Mouse (Mus musculus) MEL (cell line): ENCODE data around the gene Dda1. TPM values are rescaled to one million over a fixed set of nuclear protein-coding genes. Genes with fewer than 3 reads are reported as not detected.

ENCODE experiments used
- DNase-seq: peaks from one replicate; pipeline ENCODE4 v3.0.0; 2011; ENCODE audit warnings: low read depth, low spot score
- H3K27ac ChIP-seq: 2 replicates; pipeline ENCODE4 v1.5.1; 2012; ENCODE audit warnings: low read depth, mild to moderate bottlenecking, control low read depth, low read length, moderate library complexity; ENCODE audit not compliant: control insufficient read depth
- H3K27me3 ChIP-seq, 2 experiments: fragments of 150-350 bp in 1 of 2; sonication (generic) in 1 of 2; 2 replicates each; pipeline ENCODE4 v1.6.1; 2012; ENCODE audit warnings: low read length in 2 of 2, mild to moderate bottlenecking in 2 of 2, improper control_type of control experiment in 1 of 2, moderate library complexity in 1 of 2; ENCODE audit not compliant: insufficient read depth in 2 of 2, control insufficient read depth in 1 of 2
- H3K36me3 ChIP-seq, 2 experiments: 2 replicates each; pipeline ENCODE4 v1.6.1; 2012 to 2014; ENCODE audit warnings: low read length in 2 of 2, improper control_type of control experiment in 1 of 2, inconsistent platforms in 1 of 2, mild to moderate bottlenecking in 1 of 2; ENCODE audit not compliant: insufficient read depth in 2 of 2, control insufficient read depth in 1 of 2
- H3K4me1 ChIP-seq, 2 experiments: fragments of 150-350 bp in 1 of 2; sonication (generic) in 1 of 2; 2 replicates each; pipeline ENCODE4 v1.6.1; 2012; ENCODE audit warnings: low read length in 2 of 2, improper control_type of control experiment in 1 of 2, mild to moderate bottlenecking in 1 of 2; ENCODE audit not compliant: insufficient read depth in 2 of 2, control insufficient read depth in 1 of 2
- H3K4me3 ChIP-seq, 2 experiments: fragments of 150-350 bp in 1 of 2; sonication (generic) in 1 of 2; 2 replicates each; pipeline ENCODE4 v1.5.1; 2012; ENCODE audit warnings: low read depth in 2 of 2, low read length in 2 of 2, mild to moderate bottlenecking in 2 of 2, moderate library complexity in 2 of 2, control low read depth in 1 of 2, improper control_type of control experiment in 1 of 2; ENCODE audit not compliant: control insufficient read depth in 1 of 2, insufficient read depth in 1 of 2
- H3K79me2 ChIP-seq: 2 replicates; pipeline ENCODE4 v1.6.1; 2012; ENCODE audit warnings: mild to moderate bottlenecking, low read length, moderate library complexity; ENCODE audit not compliant: control insufficient read depth, poor library complexity, insufficient read depth
- H3K9ac ChIP-seq: 2 replicates; pipeline ENCODE4 v1.6.1; 2012; ENCODE audit warnings: low read depth, mild to moderate bottlenecking, control low read depth, low read length, moderate library complexity; ENCODE audit not compliant: control insufficient read depth, poor library complexity, severe bottlenecking
- H3K9me3 ChIP-seq: fragments of 150-350 bp; sonication (generic); replicated peaks from 2 replicates; pipeline ENCODE4 v1.6.1; 2012; ENCODE audit warnings: mild to moderate bottlenecking, low read length, improper control_type of control experiment, moderate library complexity; ENCODE audit not compliant: insufficient read depth
- BHLHE40 ChIP-seq: IDR thresholded peaks from 2 replicates; pipeline ENCODE4 v1.6.1; 2012; ENCODE audit warnings: low read depth, mild to moderate bottlenecking, inconsistent platforms, low read length, improper control_type of control experiment, borderline replicate concordance
- E2F4 ChIP-seq: IDR thresholded peaks from 2 replicates; pipeline ENCODE4 v1.6.1; 2011; ENCODE audit warnings: low read depth, low read length, improper control_type of control experiment, borderline replicate concordance
- ELF1 ChIP-seq: IDR thresholded peaks from 2 replicates; pipeline ENCODE4 v1.6.1; 2014; ENCODE audit warnings: low read depth, mild to moderate bottlenecking, inconsistent platforms, low read length, improper control_type of control experiment, moderate library complexity
- EP300 ChIP-seq, 2 experiments: IDR thresholded peaks; 2 replicates each; pipeline ENCODE4 v1.6.1; 2011; ENCODE audit warnings: improper control_type of control experiment in 2 of 2, low read length in 2 of 2, low read depth in 1 of 2, mild to moderate bottlenecking in 1 of 2
- HCFC1 ChIP-seq: IDR thresholded peaks from 2 replicates; pipeline ENCODE4 v1.6.1; 2012; ENCODE audit warnings: low read depth, mild to moderate bottlenecking, inconsistent platforms, low read length, improper control_type of control experiment, moderate library complexity
- MAFK ChIP-seq: IDR thresholded peaks from 2 replicates; pipeline ENCODE4 v1.6.1; 2011; ENCODE audit warnings: low read depth, mild to moderate bottlenecking, low read length, improper control_type of control experiment, borderline replicate concordance
- MAX ChIP-seq: IDR thresholded peaks from 2 replicates; pipeline ENCODE4 v1.6.1; 2011; ENCODE audit warnings: low read length, improper control_type of control experiment
- MAZ ChIP-seq: IDR thresholded peaks from 2 replicates; pipeline ENCODE4 v1.6.1; 2012; ENCODE audit warnings: low read depth, mild to moderate bottlenecking, inconsistent platforms, low read length, improper control_type of control experiment
- MEF2A ChIP-seq: IDR thresholded peaks from 2 replicates; pipeline ENCODE4 v1.6.1; 2014; ENCODE audit warnings: low read depth, mild to moderate bottlenecking, inconsistent platforms, low read length, improper control_type of control experiment; ENCODE audit not compliant: poor library complexity, insufficient replicate concordance, severe bottlenecking; ENCODE audit errors: extremely low read depth
- MXI1 ChIP-seq: IDR thresholded peaks from 2 replicates; pipeline ENCODE4 v1.6.1; 2011; ENCODE audit warnings: mild to moderate bottlenecking, low read depth, low read length, improper control_type of control experiment
- MYB ChIP-seq: IDR thresholded peaks from 2 replicates; pipeline ENCODE4 v1.6.1; 2011; ENCODE audit warnings: mild to moderate bottlenecking, low read depth, low read length, improper control_type of control experiment
- MYC ChIP-seq: IDR thresholded peaks from 2 replicates; pipeline ENCODE4 v1.6.1; 2011; ENCODE audit warnings: low read depth, mild to moderate bottlenecking, low read length, improper control_type of control experiment, moderate library complexity
- NELFE ChIP-seq: IDR thresholded peaks from 2 replicates; pipeline ENCODE4 v1.6.1; 2011; ENCODE audit warnings: low read depth, low read length, improper control_type of control experiment
- NRF1 ChIP-seq: IDR thresholded peaks from 2 replicates; pipeline ENCODE4 v1.6.1; 2014; ENCODE audit warnings: low read depth, mild to moderate bottlenecking, inconsistent platforms, low read length, improper control_type of control experiment, moderate library complexity; ENCODE audit not compliant: poor library complexity, insufficient read depth, severe bottlenecking
- POLR2A ChIP-seq, 2 experiments: IDR thresholded peaks; 2 replicates each; pipeline ENCODE4 v1.6.1; 2011 to 2012; ENCODE audit warnings: low read length in 2 of 2, mild to moderate bottlenecking in 2 of 2, control low read depth in 1 of 2, improper control_type of control experiment in 1 of 2, low read depth in 1 of 2, moderate library complexity in 1 of 2; ENCODE audit not compliant: control insufficient read depth in 1 of 2, insufficient read depth in 1 of 2, poor library complexity in 1 of 2
- POLR2AphosphoS5 ChIP-seq: IDR thresholded peaks from 2 replicates; pipeline ENCODE4 v1.6.1; 2012; ENCODE audit warnings: low read depth, borderline replicate concordance, mild to moderate bottlenecking, inconsistent platforms, low read length, moderate library complexity, mixed read lengths
- RCOR1 ChIP-seq: IDR thresholded peaks from 2 replicates; pipeline ENCODE4 v1.6.1; 2012; ENCODE audit warnings: low read depth, mild to moderate bottlenecking, inconsistent platforms, low read length, improper control_type of control experiment
- SIN3A ChIP-seq: IDR thresholded peaks from 2 replicates; pipeline ENCODE4 v1.6.1; 2012; ENCODE audit warnings: low read length, improper control_type of control experiment, inconsistent platforms
- SMC3 ChIP-seq: IDR thresholded peaks from 2 replicates; pipeline ENCODE4 v1.6.1; 2011; ENCODE audit warnings: low read depth, low read length, improper control_type of control experiment
- TBP ChIP-seq: IDR thresholded peaks from 2 replicates; pipeline ENCODE4 v1.8.0; 2011; ENCODE audit warnings: low read depth, low read length, improper control_type of control experiment
- TCF12 ChIP-seq: IDR thresholded peaks from 2 replicates; pipeline ENCODE4 v1.6.1; 2014; ENCODE audit warnings: low read depth, mild to moderate bottlenecking, inconsistent platforms, low read length, improper control_type of control experiment, moderate library complexity
- UBTF ChIP-seq: IDR thresholded peaks from 2 replicates; pipeline ENCODE4 v1.6.1; 2012; ENCODE audit warnings: low read depth, mild to moderate bottlenecking, inconsistent platforms, low read length, improper control_type of control experiment, moderate library complexity, borderline replicate concordance; ENCODE audit not compliant: insufficient read depth
- USF2 ChIP-seq, 2 experiments: IDR thresholded peaks; 2 replicates each; pipeline ENCODE4 v1.6.1; 2011 to 2012; ENCODE audit warnings: improper control_type of control experiment in 2 of 2, low read length in 2 of 2, borderline replicate concordance in 1 of 2, inconsistent platforms in 1 of 2, low read depth in 1 of 2, mild to moderate bottlenecking in 1 of 2; ENCODE audit not compliant: insufficient read depth in 1 of 2
- ZC3H11A ChIP-seq: IDR thresholded peaks from 2 replicates; pipeline ENCODE4 v1.6.1; 2012; ENCODE audit warnings: low read depth, mild to moderate bottlenecking, inconsistent platforms, low read length, improper control_type of control experiment
- ZKSCAN1 ChIP-seq: IDR thresholded peaks from 2 replicates; pipeline ENCODE4 v1.6.1; 2012; ENCODE audit warnings: low read depth, mild to moderate bottlenecking, inconsistent platforms, low read length, improper control_type of control experiment, moderate library complexity
- ZMIZ1 ChIP-seq: IDR thresholded peaks from 2 replicates; pipeline ENCODE4 v1.6.1; 2012; ENCODE audit warnings: low read depth, mild to moderate bottlenecking, inconsistent platforms, low read length, improper control_type of control experiment, moderate library complexity
- polyA plus RNA-seq, 2 experiments: library from polyadenylated mRNA; stranded (reverse) in 1 of 2; unstranded in 1 of 2; fragments of >175 nt in 1 of 2; fragments of >200 nt in 1 of 2; gene quantifications; 2 replicates each; pipeline versions ENCODE4 v1.2.1 to v1.2.4; 2012; ENCODE audit warnings: low replicate concordance in 2 of 2, low read depth in 1 of 2; ENCODE audit not compliant: insufficient read length in 2 of 2, insufficient read depth in 1 of 2, missing spikeins in 1 of 2
- total RNA-seq: library from RNA; depleted of rRNA; stranded (reverse); fragments of 300-350 nt; gene quantifications from 2 replicates; pipeline ENCODE4 v1.2.3, GENCODE M21; 2012

Gene Dda1
- total and polyA plus RNA-seq, 3 experiments, result 59.6 to 110 TPM; not detected in 1

DNA sequence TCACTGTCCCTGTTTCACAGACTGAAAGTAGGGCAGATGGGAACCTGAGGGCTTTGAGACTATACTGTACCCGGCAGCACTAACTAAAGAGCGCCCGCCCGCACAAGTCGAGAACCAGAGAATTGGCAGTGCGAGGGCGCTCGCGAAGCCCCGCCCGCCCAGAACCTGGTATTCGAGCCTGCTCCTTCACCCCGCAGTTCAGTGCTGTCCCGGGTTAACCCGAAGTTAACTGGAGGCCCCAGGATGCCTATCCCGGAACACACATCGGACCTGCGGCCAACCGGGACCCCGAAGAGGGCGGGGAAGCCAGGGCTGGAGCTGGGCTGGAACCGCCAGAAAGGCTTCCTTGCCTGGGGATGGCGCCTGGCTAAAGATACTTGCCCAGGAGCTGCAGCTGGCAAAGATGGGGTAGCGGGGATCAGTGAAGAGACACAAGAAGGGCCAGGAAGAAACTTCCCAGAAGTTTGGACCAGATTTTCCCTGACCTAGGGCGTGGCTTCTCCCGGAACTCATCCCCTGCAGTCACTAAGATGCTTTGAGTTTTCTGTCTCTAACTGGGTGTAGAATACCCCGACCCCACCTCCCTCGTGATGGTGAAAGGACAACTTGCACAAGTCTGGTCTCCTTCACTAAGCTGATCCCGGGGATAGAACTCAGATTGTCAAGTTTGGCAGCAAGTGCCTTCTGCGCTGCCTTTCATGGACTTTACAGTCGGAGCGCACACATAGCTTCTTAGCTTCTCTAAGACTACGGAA is 18.9 kb downstream of the Dda1 start, which contains the start of gene Gtpbp3:
Gene Gtpbp3, plus strand, starts transcription at position 413 of the 755 bp plus-strand sequence.
- H3K9ac ChIP-seq, result peak within 1 kb of the TSS; percentile 80
- no peaks in the 10 kb centered on the region for H3K27me3 ChIP-seq
- H3K4me1 ChIP-seq, result peaks cover 0 to 6% of the 10 kb centered on the region in 2 experiments; a peak in 2 of 4 replicates
- H3K27ac ChIP-seq, result peak within 1 kb of the TSS; percentile 74
- peaks cover 15% of the 10 kb centered on the region for H3K79me2 ChIP-seq
- DNase-seq, result peak; percentile 90
- no peaks in the 10 kb centered on the region; a peak in 1 of 4 replicates for H3K36me3 ChIP-seq
- TF ChIP-seq POLR2A (IDR thresholded peaks at IDR 0.05; ENCODE audit: control insufficient read depth in 1 of 2, insufficient read depth in 1 of 2, low read depth in 1 of 2, low read length in 2 of 2, poor library complexity in 1 of 2) (peak; percentile 54 to 56; a peak in 2 of 4 replicates), UBTF (no peak), NELFE (peak; percentile 45; the same call in 1 of the 2 replicates), HCFC1 (peak; percentile 69; the same call in 1 of the 2 replicates), MEF2A (no peak), NRF1 (no peak), MXI1 (peak; percentile 54; the same call in 1 of the 2 replicates), SMC3 (no peak), TBP (0 out of 2 replicates have a peak, but pooled peaks have one; percentile 24), SIN3A (peak; percentile 93), ELF1 (0 out of 2 replicates have a peak, but pooled peaks have one; percentile 10), MYC (no peak), MAZ (peak; percentile 96)
- H3K9me3 ChIP-seq, result no peaks in the 10 kb centered on the region
- H3K4me3 ChIP-seq, result peak within 1 kb of the TSS; percentile 75 to 87

DNA sequence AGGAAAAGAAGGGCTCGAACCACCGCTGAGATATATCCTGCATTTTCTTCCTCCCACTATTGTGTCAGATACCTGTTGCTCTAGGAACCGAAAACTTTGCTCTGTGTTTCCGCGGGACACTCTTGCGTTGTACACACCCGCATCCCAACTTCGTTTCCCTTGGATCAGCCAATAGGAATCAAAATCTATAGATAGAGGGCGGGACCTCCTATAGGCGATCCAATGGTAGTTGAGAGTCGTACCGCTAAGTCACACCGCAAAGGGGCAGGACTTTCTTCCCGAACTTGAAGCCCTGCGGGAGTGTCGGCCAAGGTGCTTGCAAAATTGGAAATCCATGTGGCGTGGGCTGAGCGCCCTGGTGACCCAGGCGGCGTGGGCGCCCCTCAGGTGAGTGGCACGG is 19.5 kb downstream of the Dda1 start:
- Histone ChIP-seq H3K27me3 (no peaks in the 10 kb centered on the region), H3K27ac (peak overlapping the region; percentile 74), H3K9ac (peak overlapping the region; percentile 80), H3K79me2 (peaks cover 15% of the 10 kb centered on the region), H3K4me1 (peaks cover 0 to 6% of the 10 kb centered on the region in 2 experiments; a peak in 2 of 4 replicates), H3K4me3 (peak overlapping the region; percentile 75 to 87), H3K9me3 (no peaks in the 10 kb centered on the region), H3K36me3 (peaks cover 0 to 2% of the 10 kb centered on the region in 2 experiments; a peak in 2 of 4 replicates)
- peak; percentile 98 for DNase-seq
- TF ChIP-seq POLR2A (IDR thresholded peaks at IDR 0.05; ENCODE audit: control insufficient read depth in 1 of 2, insufficient read depth in 1 of 2, low read depth in 1 of 2, low read length in 2 of 2, poor library complexity in 1 of 2), result peak in 1 of 2 experiments; percentile 86; a peak in 2 of 4 replicates
- no peak for TF ChIP-seq POLR2AphosphoS5
- peak; percentile 99 for TF ChIP-seq SIN3A
- peak; percentile 74 for TF ChIP-seq MAX
- no peak for TF ChIP-seq MYB
- TF ChIP-seq E2F4, result peak; percentile 80; the same call in 1 of the 2 replicates
- TF ChIP-seq USF2 (IDR thresholded peaks at IDR 0.05; ENCODE audit: borderline replicate concordance in 1 of 2, insufficient read depth in 1 of 2, low read depth in 1 of 2, low read length in 2 of 2), result no peak
- TF ChIP-seq MAZ, result peak; percentile 65; the same call in 1 of the 2 replicates
- TF ChIP-seq NELFE, result peak; percentile 85
- peak; percentile 46 for TF ChIP-seq TCF12
- TF ChIP-seq BHLHE40, result no peak
- TF ChIP-seq ZKSCAN1, result no peak
- peak; percentile 85 for TF ChIP-seq MYC
- peak in 1 of 2 experiments; percentile 19; a peak in 1 of 4 replicates for TF ChIP-seq EP300 (IDR thresholded peaks at IDR 0.05; ENCODE audit: low read depth in 1 of 2, low read length in 2 of 2)
- TF ChIP-seq TBP, result peak; percentile 91
- TF ChIP-seq RCOR1, result no peak
- TF ChIP-seq ZC3H11A, result no peak
- TF ChIP-seq ZMIZ1, result 0 out of 2 replicates have a peak, but pooled peaks have one; percentile 41
- no peak for TF ChIP-seq UBTF
- peak; percentile 95 for TF ChIP-seq HCFC1
- no peak for TF ChIP-seq MAFK
- TF ChIP-seq NRF1, result peak; percentile 14; the same call in 1 of the 2 replicates
